Mouse (Mus musculus): ENCODE data around the gene Sema4d.

GRCm38 (mm10) chr13:51793425-51793891, at the start of gene Sema4d:
- TF ChIP-seq CTCF (IDR thresholded peaks at IDR 0.05; ENCODE audit: low read depth) (no peak), EP300 (optimal IDR thresholded peaks at IDR 0.05) (no peak)
